Mouse (Mus musculus) forebrain, embryonic 11.5 days (tissue): ENCODE results near the gene Fndc3b. TPM values are rescaled to one million over a fixed set of nuclear protein-coding genes. Genes with fewer than 3 reads are reported as not detected.

Source experiments
- ATAC-seq: fragments of 200-750 bp; cut with Nextera tagmentation; replicated peaks from 2 replicates; pipeline ENCODE4 v1.8.0; 2017; ENCODE audit warnings: moderate TSS enrichment; ENCODE audit not compliant: low FRiP score
- DNase-seq: peaks from one replicate; pipeline ENCODE4 v3.0.0-alpha.2; 2017; ENCODE audit warnings: low spot score
- H3K27ac ChIP-seq: fragments of 300-500 bp; sonication (generic); 2 replicates; pipeline ENCODE4 v1.5.1; 2014; ENCODE audit warnings: low read depth, low read length
- H3K27me3 ChIP-seq: fragments of 300-500 bp; sonication (generic); 2 replicates; pipeline ENCODE4 v1.6.1; 2014; ENCODE audit warnings: mild to moderate bottlenecking, low read length, mixed read lengths; ENCODE audit not compliant: control insufficient read depth, insufficient read depth
- H3K36me3 ChIP-seq: fragments of 300-500 bp; sonication (generic); 2 replicates; pipeline ENCODE4 v1.6.1; 2014; ENCODE audit warnings: mild to moderate bottlenecking, low read length, moderate library complexity, mixed read lengths; ENCODE audit not compliant: control insufficient read depth, insufficient read depth
- H3K4me1 ChIP-seq: fragments of 300-500 bp; sonication (generic); replicated peaks from 2 replicates; pipeline ENCODE4 v1.6.1; 2014; ENCODE audit warnings: low read length, mixed read lengths; ENCODE audit not compliant: control insufficient read depth, insufficient read depth
- H3K4me2 ChIP-seq: fragments of 300-500 bp; sonication (generic); 2 replicates; pipeline ENCODE4 v1.6.1; 2014; ENCODE audit warnings: low read depth, mild to moderate bottlenecking, low read length, moderate library complexity, mixed read lengths; ENCODE audit not compliant: severe bottlenecking
- H3K4me3 ChIP-seq: fragments of 300-500 bp; sonication (generic); 2 replicates; pipeline ENCODE4 v1.5.1; 2014; ENCODE audit warnings: low read depth, low read length
- H3K9ac ChIP-seq: fragments of 300-500 bp; sonication (generic); 2 replicates; pipeline ENCODE4 v1.6.1; 2014; ENCODE audit warnings: low read length
- H3K9me3 ChIP-seq: fragments of 300-500 bp; sonication (generic); 2 replicates; pipeline ENCODE4 v1.6.1; 2016; ENCODE audit warnings: low read length, mixed read lengths; ENCODE audit not compliant: control insufficient read depth
- WGBS: fragments of 180-500 bp; shearing (Covaris S2); extraction: QIAGEN DNeasy Blood & Tissue Kit; methylation state at CpG from one replicate; pipeline ENCODE4 v1.1.7; 2014; 5-methylcytosine and 5-hydroxymethylcytosine counted together
- polyA plus RNA-seq: library from polyadenylated mRNA; unstranded; fragments of >200 nt; fragmentation: Nextera tagmentation; extraction: Ambion mirVana; gene quantifications from 2 replicates; pipeline ENCODE4 v1.2.1, GENCODE M21; 2014

The Fndc3b gene
- polyA plus RNA-seq, 1 experiment from 2014 or later = 11.3 TPM

DNA sequence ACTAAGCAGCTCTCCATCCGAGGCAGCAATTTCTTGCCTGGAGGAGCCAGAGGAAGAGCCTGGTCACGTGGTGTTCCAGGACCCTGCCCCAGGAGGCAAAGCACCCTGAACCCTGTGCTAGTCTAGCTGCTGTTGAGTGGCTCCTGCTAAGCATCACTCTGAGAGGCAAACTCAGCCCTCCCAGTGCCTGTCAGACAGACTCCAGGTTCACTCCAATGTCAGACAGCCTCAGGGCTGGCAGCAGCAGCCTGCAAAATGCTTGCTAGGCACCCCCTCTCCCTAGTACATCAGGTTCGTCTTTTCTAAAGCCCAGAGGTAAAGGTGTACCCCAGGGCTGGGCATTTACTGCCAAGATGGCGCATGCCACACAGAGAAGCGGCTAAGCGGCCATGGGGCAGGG is 283.7 kb downstream of the Fndc3b start:
- 92% methylated on average over 6 of the region's 6 CpGs for whole genome bisulfite sequencing
- DNase-seq (no peak), ATAC-seq (no peak)
- Histone ChIP-seq H3K36me3 (no peaks in the 10 kb centered on the region), H3K9me3 (no peaks in the 10 kb centered on the region), H3K4me3 (no peak overlapping the region), H3K27me3 (no peaks in the 10 kb centered on the region), H3K4me2 (no peak overlapping the region), H3K27ac (no peak overlapping the region), H3K4me1 (no peaks in the 10 kb centered on the region), H3K9ac (no peak overlapping the region)

GRCm38 (mm10) chr3:27424049-27424667 is 286.9 kb downstream of the Fndc3b start:
- Histone ChIP-seq H3K36me3 (no peaks in the 10 kb centered on the region), H3K27ac (no peak overlapping the region), H3K27me3 (no peaks in the 10 kb centered on the region), H3K9ac (no peak overlapping the region), H3K4me2 (no peak overlapping the region), H3K9me3 (no peaks in the 10 kb centered on the region), H3K4me3 (no peak overlapping the region), H3K4me1 (no peaks in the 10 kb centered on the region)
- ATAC-seq (no peak), DNase-seq (no peak)
- 91% methylated on average over 11 of the region's 11 CpGs for WGBS

DNA sequence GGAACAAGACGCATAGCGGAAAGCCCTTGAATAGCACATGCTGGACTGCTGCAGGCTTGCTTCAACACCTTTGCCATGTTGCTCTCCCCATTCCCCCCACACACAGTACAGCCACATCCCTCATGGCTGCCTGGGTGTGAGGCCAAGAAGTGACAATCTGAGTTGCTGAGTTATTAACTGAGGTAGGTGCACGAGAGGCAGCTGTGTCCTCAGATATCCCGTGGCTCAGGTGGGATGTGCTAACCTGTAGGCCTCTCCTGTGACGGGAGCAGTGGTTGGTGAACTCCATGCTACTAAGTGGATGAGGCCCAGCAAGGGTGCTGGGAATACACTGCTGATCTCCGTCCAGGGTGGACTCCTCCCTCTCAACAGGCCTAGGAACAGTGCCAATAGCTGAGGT is 288.6 kb downstream of the Fndc3b start:
- 88% methylated on average over 6 of the region's 6 CpGs for WGBS
- no peak for DNase-seq

GRCm38 (mm10) chr3:27421980-27422379 is 289.1 kb downstream of the Fndc3b start:
- ATAC-seq (no peak), DNase-seq (no peak)
- Histone ChIP-seq H3K9ac (no peak overlapping the region), H3K36me3 (no peaks in the 10 kb centered on the region; the same call in 1 of the 2 replicates), H3K4me3 (no peak overlapping the region), H3K4me1 (no peaks in the 10 kb centered on the region), H3K4me2 (no peak overlapping the region), H3K27me3 (no peaks in the 10 kb centered on the region), H3K9me3 (no peaks in the 10 kb centered on the region), H3K27ac (no peak overlapping the region)
- WGBS = 68% methylated on average over 12 of the region's 12 CpGs

More for the DNA sequence above, 288.6 kb downstream of the Fndc3b start:
- no peaks in the 10 kb centered on the region; the same call in 1 of the 2 replicates for H3K36me3 ChIP-seq
- H3K4me3 ChIP-seq = no peak overlapping the region
- H3K9me3 ChIP-seq = no peaks in the 10 kb centered on the region
- ATAC-seq = no peak
- H3K4me1 ChIP-seq = no peaks in the 10 kb centered on the region
- H3K27ac ChIP-seq = no peak overlapping the region
- no peaks in the 10 kb centered on the region for H3K27me3 ChIP-seq
- no peak overlapping the region for H3K9ac ChIP-seq
- no peak overlapping the region for H3K4me2 ChIP-seq

GRCm38 (mm10) chr3:27418602-27419001 is 292.5 kb downstream of the Fndc3b start:
- ATAC-seq = no peak
- no peak overlapping the region for H3K27ac ChIP-seq
- DNase-seq = no peak

GRCm38 (mm10) chr3:27416786-27417185 is 294.3 kb downstream of the Fndc3b start:
- no peak overlapping the region for H3K27ac ChIP-seq
- no peaks in the 10 kb centered on the region for H3K27me3 ChIP-seq
- H3K4me1 ChIP-seq = no peaks in the 10 kb centered on the region
- DNase-seq (no peak), ATAC-seq (no peak)
- no peak overlapping the region for H3K4me2 ChIP-seq
- WGBS = 82% methylated on average over 10 of the region's 10 CpGs
- H3K9me3 ChIP-seq = no peaks in the 10 kb centered on the region
- no peak overlapping the region for H3K4me3 ChIP-seq
- H3K36me3 ChIP-seq = no peaks in the 10 kb centered on the region; the same call in 1 of the 2 replicates
- no peak overlapping the region for H3K9ac ChIP-seq

More at GRCm38 (mm10) chr3:27418602-27419001, 292.5 kb downstream of the Fndc3b start:
- Histone ChIP-seq H3K27me3 (no peaks in the 10 kb centered on the region), H3K9ac (no peak overlapping the region), H3K36me3 (no peaks in the 10 kb centered on the region; the same call in 1 of the 2 replicates), H3K4me2 (no peak overlapping the region), H3K4me3 (no peak overlapping the region), H3K4me1 (no peaks in the 10 kb centered on the region), H3K9me3 (no peaks in the 10 kb centered on the region)
- 96% methylated on average over 8 of the region's 8 CpGs for WGBS

DNA sequence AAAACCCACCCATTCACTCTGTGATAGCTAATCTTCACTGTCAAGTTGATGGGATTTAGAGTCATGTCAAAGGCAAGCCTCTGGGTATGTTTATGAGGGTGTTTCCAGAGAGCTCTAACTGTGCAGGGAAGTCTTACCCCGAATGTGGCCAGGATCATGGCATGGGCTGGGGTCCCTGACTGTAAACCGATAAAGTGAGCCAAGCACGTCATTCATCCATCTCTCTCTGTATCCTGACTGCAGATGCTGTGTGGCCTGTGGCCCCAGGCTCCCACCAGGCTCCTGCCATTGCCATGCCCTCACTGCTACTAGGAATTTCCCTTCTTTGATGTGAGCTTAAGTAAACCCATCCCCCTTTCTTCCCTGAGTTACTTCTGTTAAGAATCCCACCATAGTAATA is 297.5 kb downstream of the Fndc3b start:
- Histone ChIP-seq H3K9me3 (no peaks in the 10 kb centered on the region), H3K4me3 (no peak overlapping the region), H3K9ac (no peak overlapping the region), H3K36me3 (no peaks in the 10 kb centered on the region), H3K27me3 (no peaks in the 10 kb centered on the region), H3K4me2 (no peak overlapping the region), H3K27ac (no peak overlapping the region), H3K4me1 (no peaks in the 10 kb centered on the region)
- 74% methylated on average over 3 of the region's 3 CpGs for WGBS
- ATAC-seq = no peak
- no peak for DNase-seq

DNA sequence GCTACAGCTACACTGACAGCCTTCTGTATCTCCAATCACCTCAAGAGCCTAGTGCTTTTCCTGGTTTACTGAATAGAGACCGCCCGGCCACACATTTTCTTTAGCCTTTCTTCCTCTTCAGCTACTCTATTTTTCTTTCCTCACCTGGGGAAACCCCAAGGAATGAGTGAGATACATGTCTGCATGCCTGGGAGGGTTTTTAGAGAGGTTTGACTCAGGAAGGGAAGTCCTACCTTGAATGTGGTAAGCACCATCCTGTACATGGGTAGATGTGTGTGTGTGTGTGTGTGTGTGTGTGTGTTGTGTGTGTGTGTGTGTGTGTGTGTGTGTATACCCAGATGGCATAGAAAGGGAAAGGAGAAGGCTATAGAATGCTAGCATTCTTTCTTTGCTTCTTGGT is 299.8 kb downstream of the Fndc3b start:
- Histone ChIP-seq H3K27ac (no peak overlapping the region), H3K4me1 (no peaks in the 10 kb centered on the region), H3K36me3 (no peaks in the 10 kb centered on the region), H3K9ac (no peak overlapping the region), H3K27me3 (no peaks in the 10 kb centered on the region), H3K9me3 (no peaks in the 10 kb centered on the region), H3K4me2 (no peak overlapping the region), H3K4me3 (no peak overlapping the region)
- ATAC-seq = no peak
- 89% methylated on average over 2 of the region's 2 CpGs for WGBS
- DNase-seq = no peak

- Histone ChIP-seq H3K4me1 (no peaks in the 10 kb centered on the region), H3K36me3 (no peaks in the 10 kb centered on the region), H3K9ac (no peak overlapping the region), H3K27me3 (no peaks in the 10 kb centered on the region), H3K9me3 (no peaks in the 10 kb centered on the region), H3K4me3 (no peak overlapping the region), H3K27ac (no peak overlapping the region), H3K4me2 (no peak overlapping the region)
- 78% methylated on average over 2 of the region's 2 CpGs for WGBS
- DNase-seq (peak; percentile 7), ATAC-seq (no peak)
Measured at GRCm38 (mm10) chr3:27408564-27408963, 302.5 kb downstream of the Fndc3b start.
